Mouse (Mus musculus) gastrocnemius, postnatal 36 days (tissue): ENCODE measurements around the gene Slx4. TPM values are rescaled to one million over a fixed set of nuclear protein-coding genes. Genes with fewer than 3 reads are reported as not detected.
"Not testable (repeated sequence)": the region's sequence is repeated elsewhere in the genome, so short reads cannot be mapped to it uniquely, and the experiment has no call there.

ENCODE experiments used
- DNase-seq, 2 experiments: peaks; one replicate each; pipeline ENCODE4 v3.0.0; 2022
- intact Hi-C: fragments of 180-260 bp; cut with DNase I; formaldehyde crosslinking; loops from one replicate; pipeline ENCODE4 v1.15.1; 2025
- long read RNA-seq, 2 experiments: library from polyadenylated mRNA; stranded (forward); transcript quantifications; one replicate each; pipeline ENCODE4 v2.0.0; 2021
- total RNA-seq, 2 experiments: library from RNA; stranded (reverse); gene quantifications; 2 replicates each; pipeline ENCODE4 v1.2.3; 2021

The Slx4 gene
- total RNA-seq: 1 to 10 TPM; 4.8 to 6.5 TPM
- long read RNA-seq, experiment 1, partial matches to known transcripts: 0 of 1 reads
- long read RNA-seq, experiment 1, other reads (novel, unspliced or antisense): 1 of 1 reads
- long read RNA-seq, experiment 2: 0 reads

- DNase-seq: peak; percentile 90 to 92
- intact Hi-C loops: loop anchor here (5.0 kb wide), 1 partner anchor 156 kb away; the partner anchor contains the start of gene Zfp174
Observed at GRCm38 (mm10) chr16:4003489-4004398, at the start of gene Slx4. Slx4 (minus strand) TSS chr16:4003770.

GRCm38 (mm10) chr16:4052601-4053000 lies 49.0 kb upstream of the Slx4 start:
- no peak for DNase-seq
- intact Hi-C loops: no loop called here

GRCm38 (mm10) chr16:4045524-4045923 lies 42.0 kb upstream of the Slx4 start:
- no peak for DNase-seq
- intact Hi-C loops: no loop called here

GRCm38 (mm10) chr16:4044093-4044492 lies 40.5 kb upstream of the Slx4 start:
- no peak for DNase-seq
- intact Hi-C loops: no loop called here

- intact Hi-C loops: no loop called here
- no peak for DNase-seq
Observed at GRCm38 (mm10) chr16:4041646-4042045, 38.1 kb upstream of the Slx4 start.

GRCm38 (mm10) chr16:4040206-4040605 lies 36.6 kb upstream of the Slx4 start:
- peak in 1 of 2 experiments; percentile 19 for DNase-seq
- intact Hi-C loops: no loop called here

- DNase-seq: no peak
- intact Hi-C loops: no loop called here
Observed at GRCm38 (mm10) chr16:4037690-4038089, 34.1 kb upstream of the Slx4 start.

GRCm38 (mm10) chr16:4036807-4037206 lies 33.2 kb upstream of the Slx4 start, which contains the start of gene Dnase1:
Dnase1 (plus strand) TSS chr16:4036942.
- intact Hi-C loops: no loop called here

GRCm38 (mm10) chr16:4035575-4035974 lies 32.0 kb upstream of the Slx4 start:
- intact Hi-C loops: no loop called here
- no peak for DNase-seq

More at GRCm38 (mm10) chr16:4036807-4037206, 33.2 kb upstream of the Slx4 start, which contains the start of gene Dnase1:
- no peak for DNase-seq

- intact Hi-C loops: no loop called here
- DNase-seq: no peak
Observed at GRCm38 (mm10) chr16:4034476-4034875, 30.9 kb upstream of the Slx4 start.

GRCm38 (mm10) chr16:4033971-4034370 lies 30.4 kb upstream of the Slx4 start:
- intact Hi-C loops: no loop called here

GRCm38 (mm10) chr16:4032341-4032748 lies 28.8 kb upstream of the Slx4 start:
- intact Hi-C loops: no loop called here

More at GRCm38 (mm10) chr16:4033971-4034370, 30.4 kb upstream of the Slx4 start:
- no peak for DNase-seq

GRCm38 (mm10) chr16:4031441-4032274 lies 28.1 kb upstream of the Slx4 start:
- no peak for DNase-seq
- intact Hi-C loops: no loop called here

More at GRCm38 (mm10) chr16:4032341-4032748, 28.8 kb upstream of the Slx4 start:
- no peak for DNase-seq

- intact Hi-C loops: no loop called here
- DNase-seq: no peak
Observed at GRCm38 (mm10) chr16:4030501-4030900, 26.9 kb upstream of the Slx4 start.

- intact Hi-C loops: no loop called here
- no peak for DNase-seq
Observed at GRCm38 (mm10) chr16:4029371-4029841, 25.8 kb upstream of the Slx4 start.

- intact Hi-C loops: no loop called here
- no peak for DNase-seq
Observed at GRCm38 (mm10) chr16:4027211-4027610, 23.6 kb upstream of the Slx4 start.

GRCm38 (mm10) chr16:4026672-4027071 lies 23.1 kb upstream of the Slx4 start:
- DNase-seq: no peak
- intact Hi-C loops: no loop called here

GRCm38 (mm10) chr16:4022719-4023118 lies 19.1 kb upstream of the Slx4 start:
- intact Hi-C loops: no loop called here
- DNase-seq: no peak

GRCm38 (mm10) chr16:4021241-4021640 lies 17.7 kb upstream of the Slx4 start:
- DNase-seq: no peak
- intact Hi-C loops: no loop called here

- intact Hi-C loops, DNase-seq: not testable (repeated sequence)
Observed at GRCm38 (mm10) chr16:4017466-4017865, 13.9 kb upstream of the Slx4 start.

- intact Hi-C loops, DNase-seq: not testable (repeated sequence)
Observed at GRCm38 (mm10) chr16:4016786-4017185, 13.2 kb upstream of the Slx4 start.
